Mouse (Mus musculus): ENCODE data around the gene Gm6268.

- TF ChIP-seq POLR2A (IDR thresholded peaks at IDR 0.05; ENCODE audit: low read depth, low read length) (no peak), CTCF (IDR thresholded peaks at IDR 0.05; ENCODE audit: borderline replicate concordance, insufficient read depth, low read length) (no peak)
Measured at GRCm38 (mm10) chrX:36393279-36393678, 7.8 kb upstream of the Gm6268 start.

Measured in embryonic fibroblast, embryonic 13.5 days (primary cell).